Mouse (Mus musculus) telencephalon, adult 2 months (tissue): Measurements from ENCODE around the gene Slc35b2.
A peak's percentile ranks its signal among the peaks of the same experiment; 100 is the strongest.

Source experiments
- DNase-seq: peaks from one replicate; pipeline ENCODE4 v3.0.0-alpha.2; 2011; ENCODE audit warnings: low read depth, low spot score

Gene Slc35b2

DNA sequence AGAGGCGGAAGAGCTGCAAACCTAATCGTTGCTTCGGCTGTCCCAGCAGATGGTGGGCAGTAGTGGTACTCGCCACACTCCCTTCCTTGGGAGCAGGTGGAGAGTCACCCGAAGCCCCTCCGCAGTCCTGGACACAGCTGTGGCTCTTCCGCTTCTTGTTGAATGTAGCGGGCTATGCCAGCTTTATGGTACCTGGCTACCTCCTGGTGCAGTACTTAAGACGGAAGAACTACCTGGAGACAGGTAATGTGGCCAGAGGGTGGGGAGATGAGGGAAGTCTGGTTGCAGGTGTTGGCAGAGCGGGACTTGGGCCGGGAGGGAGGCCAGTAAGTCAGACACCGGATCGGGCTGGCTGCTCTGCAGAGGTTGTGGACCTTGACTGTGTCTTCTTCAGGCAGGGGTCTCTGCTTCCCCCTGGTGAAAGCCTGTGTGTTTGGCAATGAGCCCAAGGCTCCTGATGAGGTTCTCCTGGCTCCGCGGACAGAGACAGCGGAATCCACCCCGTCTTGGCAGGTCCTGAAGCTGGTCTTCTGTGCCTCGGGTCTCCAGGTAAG lies 934 bp downstream of the Slc35b2 start:
- no peak for DNase-seq

DNA sequence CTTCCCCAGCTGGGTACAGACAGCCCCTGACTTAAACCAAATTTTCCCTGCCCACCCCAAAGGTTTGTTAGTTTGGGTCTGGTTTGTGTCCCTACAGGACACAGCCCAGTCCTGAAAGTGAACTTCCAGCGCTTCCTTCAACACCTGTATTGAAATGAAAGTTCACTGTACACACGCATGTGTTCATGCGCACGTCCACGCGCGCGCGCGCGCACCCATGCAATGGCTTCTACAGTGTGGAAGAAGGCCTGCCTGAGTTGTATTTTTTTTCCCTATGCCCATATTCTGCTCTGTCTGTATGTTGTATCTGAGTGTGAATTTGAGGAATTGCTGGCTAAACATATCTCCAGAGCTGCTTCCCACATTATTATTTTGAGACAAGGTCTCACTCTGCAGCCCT lies 1.4 kb downstream of the Slc35b2 start:
- no peak for DNase-seq

DNA sequence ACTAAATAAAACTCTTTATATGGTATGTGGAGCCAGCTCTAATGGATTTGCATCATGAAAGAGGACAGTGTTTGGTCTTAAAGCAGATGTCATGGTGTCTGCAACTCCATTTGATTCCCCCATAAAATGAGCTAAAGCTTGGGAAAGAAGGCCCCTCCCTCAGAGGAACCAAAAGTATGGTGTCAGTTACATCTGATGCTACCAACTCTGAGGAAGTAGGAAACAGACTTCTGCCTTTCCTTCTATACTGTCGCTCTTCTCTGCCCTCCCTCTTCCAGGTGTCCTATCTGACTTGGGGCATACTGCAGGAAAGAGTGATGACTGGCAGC lies 2.3 kb downstream of the Slc35b2 start:
- DNase-seq: no peak

DNA sequence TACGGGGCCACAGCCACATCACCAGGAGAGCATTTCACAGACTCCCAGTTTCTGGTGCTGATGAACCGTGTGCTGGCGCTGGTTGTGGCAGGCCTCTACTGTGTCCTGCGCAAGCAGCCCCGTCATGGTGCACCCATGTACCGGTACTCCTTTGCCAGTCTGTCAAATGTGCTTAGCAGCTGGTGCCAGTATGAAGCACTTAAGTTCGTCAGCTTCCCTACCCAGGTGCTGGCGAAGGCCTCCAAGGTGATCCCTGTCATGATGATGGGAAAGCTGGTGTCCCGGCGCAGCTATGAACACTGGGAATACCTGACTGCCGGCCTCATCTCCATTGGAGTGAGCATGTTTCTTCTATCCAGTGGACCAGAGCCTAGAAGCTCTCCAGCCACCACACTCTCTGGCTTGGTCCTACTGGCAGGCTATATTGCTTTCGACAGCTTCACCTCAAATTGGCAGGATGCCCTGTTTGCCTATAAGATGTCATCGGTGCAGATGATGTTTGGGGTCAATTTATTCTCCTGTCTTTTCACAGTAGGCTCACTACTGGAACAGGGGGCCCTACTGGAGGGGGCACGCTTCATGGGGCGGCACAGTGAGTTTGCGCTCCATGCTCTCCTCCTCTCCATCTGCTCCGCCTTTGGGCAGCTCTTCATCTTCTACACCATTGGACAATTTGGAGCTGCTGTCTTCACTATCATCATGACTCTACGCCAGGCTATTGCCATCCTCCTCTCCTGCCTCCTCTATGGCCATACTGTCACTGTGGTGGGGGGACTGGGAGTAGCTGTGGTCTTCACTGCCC lies 2.9 kb downstream of the Slc35b2 start:
- no peak for DNase-seq

DNA sequence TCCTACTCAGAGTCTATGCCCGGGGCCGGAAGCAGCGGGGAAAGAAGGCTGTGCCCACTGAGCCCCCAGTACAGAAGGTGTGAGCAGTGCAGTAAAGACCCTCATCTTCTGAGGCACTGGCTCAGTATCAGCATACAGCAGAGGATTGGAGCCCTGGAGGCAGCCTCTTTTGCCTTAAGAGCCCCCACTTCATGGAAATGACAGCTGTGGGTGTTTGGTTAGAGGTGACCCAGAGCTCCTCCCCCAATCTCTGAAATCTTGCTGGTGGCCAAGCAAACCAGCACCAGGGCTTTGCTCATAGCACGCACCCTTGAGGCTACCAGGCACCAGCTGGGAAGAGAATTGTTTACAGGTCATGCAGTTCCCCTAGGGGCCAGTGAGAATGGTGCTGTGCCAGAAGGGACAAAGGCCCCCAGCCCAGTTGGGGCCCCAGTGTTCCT lies 3.5 kb downstream of the Slc35b2 start:
- DNase-seq: no peak

DNA sequence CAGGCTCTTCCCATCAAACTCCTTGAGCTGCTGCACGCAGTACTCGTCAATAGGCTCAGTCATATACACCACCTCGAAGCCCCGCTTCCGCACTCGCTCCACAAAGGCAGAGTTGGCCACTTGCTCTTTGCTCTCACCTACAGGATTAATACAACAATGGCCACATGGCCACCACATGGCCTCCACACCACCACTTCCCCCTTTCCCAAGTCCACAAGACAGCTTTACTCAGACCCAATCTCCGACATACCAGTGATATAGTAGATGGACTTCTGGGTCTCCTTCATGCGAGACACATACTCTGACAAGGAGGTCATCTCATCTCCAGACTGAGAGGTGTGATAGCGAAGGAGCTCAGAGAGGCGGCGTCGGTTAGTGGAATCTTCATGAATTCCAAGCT lies 5.3 kb downstream of the Slc35b2 start:
- no peak for DNase-seq

DNA sequence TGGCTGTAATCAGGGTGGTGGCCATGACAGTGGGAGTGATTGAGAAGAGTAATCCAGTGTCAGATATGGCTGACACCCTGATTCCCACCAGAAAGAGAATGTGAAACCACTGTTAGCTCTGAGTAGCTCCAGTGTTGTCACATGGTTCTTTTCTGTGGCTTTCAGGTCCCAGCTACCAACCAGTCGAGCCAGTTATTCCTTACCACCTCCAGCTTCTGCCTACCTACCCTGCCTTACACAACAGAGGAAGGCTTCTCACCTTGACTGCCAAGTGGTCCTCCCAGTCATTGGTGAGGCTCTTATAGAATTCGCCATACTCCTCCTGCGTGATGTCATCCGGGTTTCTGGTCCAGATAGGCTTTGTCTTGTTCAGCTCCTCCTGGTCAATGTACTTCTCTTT lies 6.3 kb downstream of the Slc35b2 start:
- no peak for DNase-seq

DNA sequence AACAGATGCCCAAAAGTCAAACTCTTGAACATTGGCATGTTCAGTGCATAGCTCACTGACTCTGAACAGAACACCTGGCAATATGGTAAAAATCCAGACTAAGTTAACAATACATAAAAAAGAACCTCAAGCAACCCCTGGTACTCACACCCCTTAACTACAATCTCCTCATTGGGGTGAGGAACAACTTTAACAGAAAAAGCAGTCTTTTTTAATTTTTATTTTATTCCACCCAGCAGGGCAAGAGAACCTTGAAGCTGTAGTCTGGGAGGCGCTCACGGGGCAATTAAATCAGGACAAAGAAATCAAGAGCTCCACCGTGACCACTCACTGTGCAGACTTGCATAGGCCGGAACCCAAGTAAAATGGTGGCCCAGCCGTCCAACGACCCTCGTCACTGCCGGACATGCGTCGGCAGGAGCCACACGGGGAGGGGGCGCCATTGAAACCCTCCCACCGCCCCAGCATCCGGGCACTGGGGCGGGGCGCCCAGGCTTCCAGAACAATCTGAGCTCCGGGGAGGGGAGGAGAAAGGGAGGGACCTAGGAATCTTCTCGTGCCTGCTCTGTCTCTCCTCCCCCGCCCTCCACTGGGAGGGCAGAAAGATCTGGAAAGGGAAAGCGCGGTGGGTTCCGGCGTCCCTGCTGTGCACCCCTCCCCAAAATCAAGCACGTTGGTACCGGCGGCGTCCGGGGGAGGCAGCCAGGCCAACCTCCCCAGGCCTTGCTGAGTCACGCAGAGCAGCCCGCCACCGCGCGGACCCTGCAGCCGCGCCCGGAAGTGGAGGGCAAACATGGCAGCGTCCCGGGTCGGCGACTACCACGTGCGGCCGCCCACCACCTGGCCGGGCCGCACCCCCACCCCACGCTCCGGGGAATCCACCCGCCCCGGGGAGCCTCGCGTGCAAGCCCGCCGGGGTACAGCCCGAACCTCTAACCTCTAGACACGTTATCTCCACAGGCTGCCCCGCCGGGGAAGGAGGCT lies 8.7 kb downstream of the Slc35b2 start:
- DNase-seq: no peak

DNA sequence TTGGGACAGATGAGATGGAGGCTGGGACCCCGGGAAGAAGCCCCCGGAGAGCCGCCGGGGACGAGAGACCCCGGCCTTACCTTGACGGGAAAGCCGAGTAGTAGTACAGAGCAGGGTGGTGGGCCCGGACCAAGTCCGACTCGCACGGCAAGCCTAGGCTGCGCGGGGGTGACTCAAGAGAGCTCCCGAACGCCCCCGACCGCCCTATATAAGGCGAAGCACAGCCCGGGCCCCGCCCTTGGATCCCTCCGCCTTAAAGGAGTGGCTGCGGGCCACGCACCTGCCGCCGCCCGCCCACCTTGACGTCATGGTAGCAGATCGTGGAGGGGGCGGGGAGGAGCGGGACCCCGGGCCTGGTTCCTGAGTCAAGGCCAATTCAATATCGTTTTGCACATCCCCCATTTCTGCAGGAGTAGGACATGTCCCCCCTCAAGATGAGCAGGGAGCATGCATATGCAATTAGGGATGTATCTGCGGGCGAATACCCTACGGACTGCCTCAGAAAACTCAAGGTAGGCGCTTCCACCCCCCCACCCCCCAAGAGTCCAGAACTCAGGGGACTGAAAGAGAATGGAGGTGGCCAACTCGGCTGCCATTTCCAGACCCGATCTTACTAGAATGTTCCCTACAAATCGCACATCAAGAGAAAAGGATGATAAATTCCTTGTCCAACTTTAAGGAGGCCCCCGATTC lies 9.6 kb downstream of the Slc35b2 start, which contains the start of gene Hsp90ab1:
Hsp90ab1 (minus strand) TSS at position 185 of the 693 bp plus-strand sequence.
- peak; percentile 95 for DNase-seq

DNA sequence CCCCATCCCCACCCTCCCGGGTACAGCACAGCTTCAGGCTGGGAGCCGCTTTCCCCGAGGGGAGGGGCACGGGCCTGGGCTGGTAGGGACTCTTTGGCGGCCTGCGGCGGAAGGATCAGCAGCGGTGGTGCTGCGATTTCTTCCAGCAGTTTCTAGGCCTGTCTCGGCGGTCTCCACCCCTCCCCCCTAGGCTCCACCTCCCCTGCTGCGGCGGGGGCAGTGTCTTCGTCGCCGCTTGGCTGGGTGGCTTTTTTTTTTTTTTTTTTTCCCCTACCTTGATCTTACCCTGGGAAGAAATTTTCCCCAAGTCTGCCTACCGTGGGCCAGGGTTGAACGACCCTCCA lies 10.1 kb downstream of the Slc35b2 start:
- peak; percentile 93 for DNase-seq

DNA sequence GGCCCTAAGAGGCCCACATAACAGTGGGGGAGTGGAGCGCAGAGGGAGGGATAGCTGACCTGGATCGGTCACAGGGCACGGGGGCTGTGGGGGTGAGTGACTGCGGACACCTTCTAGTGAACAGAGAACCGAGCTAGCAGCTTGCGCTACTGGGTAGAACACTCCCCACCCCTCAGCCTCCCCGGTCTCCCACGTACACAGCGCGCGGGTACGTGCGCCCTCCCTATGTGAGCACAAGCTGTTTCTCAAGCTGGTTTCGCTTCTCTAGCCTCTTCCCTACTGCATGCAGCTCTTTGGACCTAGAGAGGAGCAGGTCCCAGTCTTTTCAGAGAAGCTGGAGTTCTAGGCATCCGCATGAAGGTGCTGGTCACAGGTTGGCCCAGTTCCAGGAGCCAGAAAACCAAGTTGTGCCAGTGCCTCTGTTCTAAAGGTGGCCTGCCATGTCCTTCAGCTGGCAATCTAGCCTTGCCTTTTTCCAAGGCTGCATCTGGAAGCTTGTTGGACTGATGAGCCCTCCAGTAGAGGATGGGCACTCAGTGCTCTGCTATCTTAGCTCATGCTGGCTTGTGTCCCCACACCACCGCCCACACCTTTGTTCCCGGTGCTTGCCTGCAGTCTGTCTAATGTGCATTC lies 10.6 kb downstream of the Slc35b2 start:
- DNase-seq: peak; percentile 90

DNA sequence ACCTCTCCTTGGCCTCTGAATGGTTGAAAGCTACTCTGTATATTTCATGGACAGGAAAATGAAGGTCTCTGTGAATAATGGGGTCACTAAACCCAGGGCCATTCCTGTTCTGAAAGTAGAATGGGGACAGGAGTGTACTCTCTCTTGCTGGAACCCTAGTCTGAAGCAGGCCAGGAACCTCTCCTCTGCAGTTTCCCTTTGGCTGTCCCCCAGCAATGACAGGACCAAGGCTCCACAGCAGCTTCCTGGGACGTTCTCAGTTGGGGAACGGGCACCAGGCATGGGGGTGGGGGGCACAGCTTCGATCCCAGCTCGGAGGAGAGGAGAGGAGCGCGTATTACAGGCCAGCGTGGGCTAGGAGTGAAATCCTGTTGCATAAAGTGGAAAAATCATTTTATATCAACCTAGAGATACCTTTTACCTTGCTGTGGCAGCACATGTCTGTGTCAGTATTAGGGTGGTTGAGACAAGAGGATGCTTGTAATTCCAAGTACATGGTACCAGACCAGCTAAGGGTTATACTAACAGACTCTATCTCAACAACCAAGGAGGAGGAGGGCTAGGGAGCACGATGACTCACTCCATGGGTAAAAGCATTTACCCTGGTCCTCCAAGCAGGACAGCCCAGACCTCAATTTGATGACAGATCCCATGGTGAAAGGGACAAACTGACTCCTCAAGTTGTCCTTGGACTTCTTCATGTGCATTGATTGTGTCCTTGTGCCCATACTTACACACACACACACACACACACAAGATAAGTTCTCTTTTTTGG lies 11.6 kb downstream of the Slc35b2 start:
- no peak for DNase-seq

DNA sequence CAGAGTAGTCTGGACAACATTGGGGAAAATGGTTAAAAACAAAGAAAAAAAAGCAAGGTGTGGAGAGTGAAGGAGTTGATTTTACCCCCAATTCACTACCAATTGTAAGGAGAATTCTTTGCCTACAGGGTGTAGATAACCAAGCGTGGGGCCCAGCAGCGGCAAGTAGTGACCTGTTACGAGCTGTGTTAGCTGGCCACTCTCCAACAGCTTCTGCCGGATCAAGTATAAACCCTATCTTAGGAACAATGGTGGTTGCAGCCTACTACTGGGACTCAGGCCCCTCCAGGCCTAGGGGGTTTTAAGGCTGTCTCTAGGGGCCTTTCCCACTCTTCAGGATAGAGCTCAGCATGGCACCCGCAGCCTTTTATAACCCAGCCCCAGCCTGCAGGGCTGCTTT lies 14.6 kb downstream of the Slc35b2 start:
- DNase-seq: no peak

DNA sequence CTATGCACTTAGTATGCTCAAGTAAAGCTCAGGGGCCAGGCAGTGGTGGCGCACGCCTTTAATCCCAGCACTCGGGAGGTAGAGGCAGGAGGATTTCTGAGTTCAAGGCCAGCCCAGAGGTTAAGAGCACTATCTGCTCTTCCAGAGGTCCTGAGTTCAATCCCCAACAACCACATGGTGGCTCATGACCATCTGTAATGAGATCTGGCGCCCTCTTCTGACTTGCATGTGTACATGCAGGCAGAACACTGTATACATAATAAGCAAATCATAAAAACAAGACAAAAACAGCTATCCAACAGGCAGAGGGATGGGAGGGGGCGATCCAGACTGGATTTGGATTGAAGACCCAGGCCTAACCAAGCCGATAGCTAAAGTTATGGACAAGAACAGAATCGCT lies 15.2 kb downstream of the Slc35b2 start:
- no peak for DNase-seq

DNA sequence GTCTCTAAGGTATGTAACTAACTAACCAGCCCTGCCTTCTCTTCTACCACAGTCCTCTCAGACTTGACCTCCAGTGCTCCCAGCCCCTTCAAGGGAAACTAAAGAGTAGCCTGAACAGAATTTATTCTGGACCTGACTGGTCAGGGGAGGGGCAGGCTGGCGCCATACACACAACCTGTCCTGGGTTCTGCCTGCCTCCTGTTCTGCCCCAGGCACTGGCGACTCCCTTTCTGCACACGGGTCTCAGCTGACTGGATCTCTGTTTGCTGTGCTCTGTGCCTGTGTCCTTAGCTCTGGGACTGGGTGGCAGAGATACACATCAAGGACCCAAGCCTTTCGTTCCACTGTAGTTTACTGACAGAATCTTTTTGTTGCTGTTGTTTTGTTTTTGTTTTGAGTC lies 15.9 kb downstream of the Slc35b2 start:
- no peak for DNase-seq

DNA sequence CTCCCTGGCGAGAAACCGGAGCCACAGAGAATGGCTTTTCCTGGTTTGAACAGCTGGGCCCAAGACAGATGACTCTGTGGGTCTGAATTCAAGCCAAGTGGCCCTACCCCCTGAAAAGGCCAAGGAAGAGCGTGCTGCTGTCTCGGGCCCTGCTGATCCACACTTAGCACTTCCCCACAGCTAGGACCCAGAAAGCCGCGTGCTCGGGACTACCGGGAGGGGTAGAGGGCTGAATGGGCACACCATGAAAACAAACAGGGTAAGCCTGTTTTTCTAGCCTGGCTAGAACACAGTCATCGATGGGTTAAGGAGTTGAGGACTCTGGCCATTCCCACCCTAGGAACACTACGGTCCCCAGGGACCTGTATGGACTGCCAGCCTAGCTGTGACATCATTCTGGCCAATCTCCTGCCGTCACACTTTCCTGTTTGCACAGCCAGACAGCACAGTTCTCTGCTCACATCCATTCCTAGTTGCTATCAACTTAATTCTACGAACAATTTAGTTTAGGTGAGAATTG lies 17.3 kb downstream of the Slc35b2 start:
- no peak for DNase-seq

DNA sequence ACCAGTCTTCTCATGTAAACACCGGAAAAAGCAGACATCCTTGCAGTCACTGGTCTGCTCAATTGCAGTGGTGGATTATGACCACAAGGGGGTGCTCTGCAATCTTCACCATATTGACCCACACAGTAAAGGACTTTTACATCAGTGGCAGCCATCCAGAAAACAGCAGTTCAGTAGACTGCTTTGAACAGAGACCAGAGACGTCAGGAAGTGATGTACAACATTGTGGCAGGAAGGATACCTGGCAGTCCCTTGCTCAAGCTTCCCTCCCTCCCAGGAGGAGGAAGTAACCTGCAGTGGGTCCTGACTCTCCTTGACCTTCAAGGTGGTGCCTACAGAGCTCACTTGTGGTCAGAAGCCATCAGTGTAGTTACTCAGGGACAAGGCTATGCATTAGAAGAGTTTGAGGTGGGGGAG lies 17.9 kb downstream of the Slc35b2 start:
- no peak for DNase-seq

DNA sequence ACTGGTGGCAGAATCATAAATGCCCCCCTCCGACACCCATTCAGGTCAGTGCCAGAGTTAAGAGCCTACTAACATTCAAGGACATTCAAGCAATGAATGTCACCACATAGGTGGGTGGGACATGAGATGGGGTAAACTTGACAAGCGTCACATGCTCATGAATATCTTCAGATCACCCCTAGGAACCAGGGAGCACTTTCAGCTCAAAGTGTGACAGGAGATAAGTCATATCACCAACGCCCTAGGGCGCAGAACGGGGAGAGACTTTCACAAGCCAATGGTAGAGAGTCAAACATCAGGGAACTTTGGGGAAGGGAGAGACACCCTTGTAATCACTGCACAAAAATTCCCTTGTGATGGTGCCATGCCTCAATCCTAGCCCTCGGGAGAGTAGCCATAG lies 18.5 kb downstream of the Slc35b2 start:
- DNase-seq: no peak

DNA sequence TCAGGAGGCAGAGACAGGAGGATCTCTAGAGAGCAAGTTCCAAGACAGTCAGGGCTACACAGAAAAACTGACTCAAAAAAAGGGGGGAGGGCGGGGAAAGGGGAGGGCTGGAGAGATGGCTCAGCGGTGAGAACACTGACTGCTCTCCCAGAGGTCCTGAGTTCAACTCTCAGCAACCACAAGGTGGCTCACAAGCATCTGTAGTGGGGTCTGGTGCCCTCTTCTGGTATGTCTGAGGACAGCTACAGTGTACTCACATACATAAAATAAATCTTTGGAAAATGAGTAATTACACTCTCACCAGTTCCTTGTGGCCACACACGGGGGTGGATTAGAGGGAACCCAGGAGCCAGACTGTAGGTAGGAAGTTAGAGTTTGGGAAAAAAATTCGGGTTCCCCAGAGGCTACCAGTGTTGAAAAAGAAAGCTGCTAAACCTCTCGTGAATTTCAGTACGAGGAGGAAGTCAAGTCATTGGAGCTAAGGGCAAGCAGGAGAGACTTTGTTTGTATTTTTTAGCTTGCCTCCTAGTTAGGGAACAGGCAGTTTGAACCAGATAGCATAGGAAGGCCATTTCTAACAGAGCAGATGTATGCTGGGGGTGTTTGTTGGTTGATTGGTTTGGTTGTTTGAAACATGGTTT lies 19.2 kb downstream of the Slc35b2 start:
- no peak for DNase-seq
